Mouse (Mus musculus): ENCODE data around the gene Rerg. TPM values are rescaled to one million over a fixed set of nuclear protein-coding genes. Genes with fewer than 3 reads are reported as not detected.

Gene Rerg
- polyA plus RNA-seq, 1 experiment from 2014 or later, result 5.5 TPM

DNA sequence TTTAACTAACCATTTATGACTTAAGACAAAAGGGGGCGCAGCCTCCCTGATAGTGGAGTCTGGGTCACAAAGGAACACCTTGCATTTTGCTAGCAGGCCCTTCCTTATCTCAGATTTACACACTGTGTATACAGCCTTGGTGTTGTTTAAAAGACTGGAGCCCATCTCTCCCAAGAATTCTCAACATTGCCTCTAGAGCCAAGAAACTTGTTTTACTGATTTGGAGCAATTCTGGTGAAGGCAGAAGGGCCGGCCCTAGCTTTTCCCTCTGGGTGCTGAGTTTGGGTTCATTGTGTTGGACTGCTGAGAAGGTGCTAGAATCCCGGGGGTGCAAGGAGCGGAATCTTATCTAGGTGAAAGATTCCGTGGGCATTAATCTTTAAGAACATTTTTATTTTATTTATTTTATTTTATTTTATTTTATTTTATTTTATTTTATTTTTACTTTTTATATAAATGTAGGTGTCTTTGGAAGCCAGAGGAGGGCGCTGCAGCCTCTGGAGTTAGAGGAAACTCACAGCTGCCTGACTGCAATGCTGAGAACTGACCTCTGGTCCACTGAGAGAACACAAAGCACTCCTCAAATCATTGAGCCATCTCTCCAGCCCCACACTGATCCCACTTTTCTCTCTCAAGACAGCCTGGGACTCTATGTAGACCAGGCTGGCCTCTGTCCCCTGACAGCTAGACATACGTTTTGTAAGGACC is 26.3 kb downstream of the Rerg start:
- H3K27me3 ChIP-seq (ENCODE audit: control insufficient read depth, insufficient read depth, low read length), result no peaks in the 10 kb centered on the region
- no peak overlapping the region for H3K4me3 ChIP-seq (ENCODE audit: low read length)
- no peaks in the 10 kb centered on the region for H3K36me3 ChIP-seq (ENCODE audit: control insufficient read depth, insufficient read depth)
- no peak for ATAC-seq (replicated peaks; ENCODE audit: extremely low read depth, insufficient read depth, low FRiP score)
- H3K4me1 ChIP-seq (ENCODE audit: control insufficient read depth, insufficient read depth, low read length), result peaks cover 20% of the 10 kb centered on the region
- no peaks in the 10 kb centered on the region for H3K9me3 ChIP-seq (replicated peaks; ENCODE audit: control insufficient read depth, low read length)
- 72% methylated on average over 7 of the region's 7 CpGs for WGBS
- H3K4me2 ChIP-seq (ENCODE audit: low read depth, low read length), result no peak overlapping the region
- H3K9ac ChIP-seq (ENCODE audit: low read length), result no peak overlapping the region
- H3K27ac ChIP-seq (ENCODE audit: low read length), result peak overlapping the region; percentile 27; the same call in 1 of the 2 replicates

DNA sequence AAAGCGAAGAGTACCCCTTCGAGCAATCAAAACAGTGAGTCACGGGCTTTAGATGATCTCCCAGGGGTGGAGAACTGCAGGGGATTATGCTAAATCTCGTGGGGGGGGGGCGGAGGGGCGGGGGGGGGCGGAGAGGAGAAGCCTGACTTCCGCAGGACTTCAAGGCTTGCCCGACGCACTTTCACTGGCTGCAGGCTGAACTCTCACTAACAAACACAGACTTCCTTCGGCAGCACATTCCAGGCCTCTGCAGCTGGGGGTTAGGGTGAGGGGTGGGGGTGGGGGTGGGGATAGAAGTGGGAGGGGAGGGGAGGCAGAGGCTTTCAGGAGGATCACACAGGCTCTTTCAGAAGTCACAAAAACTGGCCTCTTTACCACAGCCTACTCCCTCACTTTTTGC is 27.5 kb downstream of the Rerg start:
- ATAC-seq (replicated peaks; ENCODE audit: extremely low read depth, insufficient read depth, low FRiP score), result peak; percentile 66; the same call in 1 of the 2 replicates
- H3K9me3 ChIP-seq (replicated peaks; ENCODE audit: control insufficient read depth, low read length), result no peaks in the 10 kb centered on the region
- no peaks in the 10 kb centered on the region for H3K36me3 ChIP-seq (ENCODE audit: control insufficient read depth, insufficient read depth)
- 0 out of 2 replicates have a peak overlapping the region, but pooled peaks have one; percentile 47 for H3K27ac ChIP-seq (ENCODE audit: low read length)
- peak overlapping the region; percentile 40 for H3K4me3 ChIP-seq (ENCODE audit: low read length)
- peaks cover 20% of the 10 kb centered on the region for H3K4me1 ChIP-seq (ENCODE audit: control insufficient read depth, insufficient read depth, low read length)
- 0% methylated on average over 9 of the region's 11 CpGs for WGBS
- no peaks in the 10 kb centered on the region for H3K27me3 ChIP-seq (ENCODE audit: control insufficient read depth, insufficient read depth, low read length)
- H3K4me2 ChIP-seq (ENCODE audit: low read depth, low read length), result peak overlapping the region; percentile 70
- peak overlapping the region; percentile 51 for H3K9ac ChIP-seq (ENCODE audit: low read length)

DNA sequence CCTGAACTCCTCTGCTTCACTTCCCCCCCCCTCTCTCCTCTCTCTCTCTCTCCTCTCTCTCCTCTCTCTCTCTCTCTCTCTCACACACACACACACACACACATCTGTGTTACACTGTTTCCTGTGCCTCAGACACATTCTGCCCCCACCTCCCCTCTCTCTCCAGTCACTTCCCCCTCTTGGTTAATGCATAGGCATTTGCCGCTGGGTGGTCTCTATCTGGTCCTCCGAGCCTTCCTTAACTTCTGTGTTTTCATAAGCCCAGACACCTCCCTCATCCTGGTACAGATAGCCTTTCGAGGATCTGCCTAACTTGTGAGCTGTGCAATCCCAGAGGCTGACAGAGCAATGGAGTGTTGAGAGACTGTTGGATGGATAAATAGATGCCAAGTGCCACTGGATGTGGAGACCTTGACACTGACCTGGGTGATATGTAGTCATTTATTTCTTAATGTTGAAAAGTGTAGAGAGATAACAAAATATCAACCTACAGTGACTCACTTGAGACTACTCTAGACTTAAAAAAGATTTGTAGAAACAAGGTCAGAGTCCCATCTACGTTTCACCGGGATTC is 29.0 kb downstream of the Rerg start:
- Histone ChIP-seq H3K9me3 (replicated peaks; ENCODE audit: control insufficient read depth, low read length) (no peaks in the 10 kb centered on the region), H3K27ac (ENCODE audit: low read length) (no peak overlapping the region), H3K4me3 (ENCODE audit: low read length) (no peak overlapping the region), H3K9ac (ENCODE audit: low read length) (no peak overlapping the region), H3K27me3 (ENCODE audit: control insufficient read depth, insufficient read depth, low read length) (no peaks in the 10 kb centered on the region), H3K36me3 (ENCODE audit: control insufficient read depth, insufficient read depth) (no peaks in the 10 kb centered on the region), H3K4me1 (ENCODE audit: control insufficient read depth, insufficient read depth, low read length) (peaks cover 25% of the 10 kb centered on the region), H3K4me2 (ENCODE audit: low read depth, low read length) (no peak overlapping the region)
- ATAC-seq (replicated peaks; ENCODE audit: extremely low read depth, insufficient read depth, low FRiP score), result no peak
- 35% methylated on average over 5 of the region's 5 CpGs for WGBS

DNA sequence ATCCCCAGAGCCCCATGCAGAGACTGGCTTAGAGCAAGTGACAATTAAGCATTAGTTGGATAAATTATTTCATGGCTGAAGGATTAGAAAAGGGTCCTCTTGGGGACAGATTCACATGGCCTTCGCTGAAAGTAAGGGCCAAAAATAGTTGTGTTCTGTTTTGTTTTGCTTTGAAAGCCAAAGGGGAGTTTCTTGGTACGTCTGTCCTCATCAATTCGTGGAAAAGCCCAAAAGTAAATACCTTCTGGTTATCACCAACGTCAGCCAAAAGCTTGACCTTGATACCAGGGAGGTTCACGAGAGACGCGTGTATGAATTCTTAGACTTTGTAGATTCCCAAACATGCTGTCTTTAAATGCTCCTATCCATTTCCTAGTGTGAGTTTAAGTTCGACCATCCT is 31.5 kb downstream of the Rerg start:
- no peak overlapping the region for H3K9ac ChIP-seq (ENCODE audit: low read length)
- no peak overlapping the region for H3K27ac ChIP-seq (ENCODE audit: low read length)
- no peaks in the 10 kb centered on the region for H3K9me3 ChIP-seq (replicated peaks; ENCODE audit: control insufficient read depth, low read length)
- 63% methylated on average over 8 of the region's 8 CpGs for WGBS
- no peaks in the 10 kb centered on the region for H3K36me3 ChIP-seq (ENCODE audit: control insufficient read depth, insufficient read depth)
- peaks cover 25% of the 10 kb centered on the region for H3K4me1 ChIP-seq (ENCODE audit: control insufficient read depth, insufficient read depth, low read length)
- ATAC-seq (replicated peaks; ENCODE audit: extremely low read depth, insufficient read depth, low FRiP score), result no peak
- H3K4me3 ChIP-seq (ENCODE audit: low read length), result no peak overlapping the region
- no peak overlapping the region for H3K4me2 ChIP-seq (ENCODE audit: low read depth, low read length)
- no peaks in the 10 kb centered on the region for H3K27me3 ChIP-seq (ENCODE audit: control insufficient read depth, insufficient read depth, low read length)

DNA sequence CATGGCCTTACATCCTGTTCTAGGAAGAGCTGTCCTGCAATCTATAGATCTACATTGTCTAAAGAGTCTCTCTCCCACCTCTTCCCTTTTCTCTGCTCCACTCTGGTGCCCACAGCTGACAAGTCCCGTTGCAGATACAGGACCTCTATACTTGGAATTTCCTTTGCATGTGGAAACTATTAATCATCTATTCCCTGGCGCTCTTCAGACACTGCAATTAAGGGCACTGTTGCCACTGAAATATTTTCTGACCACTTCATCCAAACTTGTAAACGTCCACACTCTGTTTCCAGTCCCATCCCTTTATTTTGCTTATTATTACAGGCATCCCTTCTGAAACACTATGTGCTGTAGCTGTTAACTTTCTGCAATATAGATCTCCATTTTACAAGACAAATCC is 31.9 kb downstream of the Rerg start:
- Histone ChIP-seq H3K27ac (ENCODE audit: low read length) (no peak overlapping the region), H3K36me3 (ENCODE audit: control insufficient read depth, insufficient read depth) (no peaks in the 10 kb centered on the region), H3K9me3 (replicated peaks; ENCODE audit: control insufficient read depth, low read length) (no peaks in the 10 kb centered on the region), H3K27me3 (ENCODE audit: control insufficient read depth, insufficient read depth, low read length) (no peaks in the 10 kb centered on the region), H3K4me1 (ENCODE audit: control insufficient read depth, insufficient read depth, low read length) (peaks cover 25% of the 10 kb centered on the region), H3K4me3 (ENCODE audit: low read length) (no peak overlapping the region), H3K9ac (ENCODE audit: low read length) (no peak overlapping the region), H3K4me2 (ENCODE audit: low read depth, low read length) (no peak overlapping the region)
- WGBS, result 57% methylated on average over 3 of the region's 3 CpGs
- no peak for ATAC-seq (replicated peaks; ENCODE audit: extremely low read depth, insufficient read depth, low FRiP score)

DNA sequence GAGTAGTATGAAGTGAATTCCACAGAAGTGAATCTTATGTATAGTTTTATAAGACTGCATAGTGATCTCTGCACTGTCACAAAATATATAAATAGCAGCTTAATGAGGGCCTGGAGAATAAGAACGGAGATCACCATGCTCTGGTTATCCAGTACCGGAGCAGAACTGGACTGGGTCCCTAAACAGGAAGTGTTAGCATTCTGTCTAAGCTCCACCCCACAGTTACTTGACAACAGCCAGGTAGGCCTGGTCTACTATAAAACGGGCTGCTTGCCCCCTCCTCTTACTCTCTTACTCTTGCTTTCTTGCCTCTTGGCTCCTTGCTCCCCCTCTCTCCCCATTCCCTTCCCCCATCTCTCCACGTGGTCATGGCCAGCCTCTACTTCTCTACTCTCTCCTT is 33.9 kb downstream of the Rerg start:
- H3K4me1 ChIP-seq (ENCODE audit: control insufficient read depth, insufficient read depth, low read length), result peaks cover 14% of the 10 kb centered on the region
- H3K9ac ChIP-seq (ENCODE audit: low read length), result 0 out of 2 replicates have a peak overlapping the region, but pooled peaks have one; percentile 30
- WGBS, result 43% methylated on average over 4 of the region's 4 CpGs
- no peak for ATAC-seq (replicated peaks; ENCODE audit: extremely low read depth, insufficient read depth, low FRiP score)
- H3K27me3 ChIP-seq (ENCODE audit: control insufficient read depth, insufficient read depth, low read length), result no peaks in the 10 kb centered on the region
- peak overlapping the region; percentile 48 for H3K4me2 ChIP-seq (ENCODE audit: low read depth, low read length)
- no peaks in the 10 kb centered on the region for H3K36me3 ChIP-seq (ENCODE audit: control insufficient read depth, insufficient read depth)
- no peaks in the 10 kb centered on the region for H3K9me3 ChIP-seq (replicated peaks; ENCODE audit: control insufficient read depth, low read length)
- no peak overlapping the region; the same call in 1 of the 2 replicates for H3K4me3 ChIP-seq (ENCODE audit: low read length)
- peak overlapping the region; percentile 89 for H3K27ac ChIP-seq (ENCODE audit: low read length)

DNA sequence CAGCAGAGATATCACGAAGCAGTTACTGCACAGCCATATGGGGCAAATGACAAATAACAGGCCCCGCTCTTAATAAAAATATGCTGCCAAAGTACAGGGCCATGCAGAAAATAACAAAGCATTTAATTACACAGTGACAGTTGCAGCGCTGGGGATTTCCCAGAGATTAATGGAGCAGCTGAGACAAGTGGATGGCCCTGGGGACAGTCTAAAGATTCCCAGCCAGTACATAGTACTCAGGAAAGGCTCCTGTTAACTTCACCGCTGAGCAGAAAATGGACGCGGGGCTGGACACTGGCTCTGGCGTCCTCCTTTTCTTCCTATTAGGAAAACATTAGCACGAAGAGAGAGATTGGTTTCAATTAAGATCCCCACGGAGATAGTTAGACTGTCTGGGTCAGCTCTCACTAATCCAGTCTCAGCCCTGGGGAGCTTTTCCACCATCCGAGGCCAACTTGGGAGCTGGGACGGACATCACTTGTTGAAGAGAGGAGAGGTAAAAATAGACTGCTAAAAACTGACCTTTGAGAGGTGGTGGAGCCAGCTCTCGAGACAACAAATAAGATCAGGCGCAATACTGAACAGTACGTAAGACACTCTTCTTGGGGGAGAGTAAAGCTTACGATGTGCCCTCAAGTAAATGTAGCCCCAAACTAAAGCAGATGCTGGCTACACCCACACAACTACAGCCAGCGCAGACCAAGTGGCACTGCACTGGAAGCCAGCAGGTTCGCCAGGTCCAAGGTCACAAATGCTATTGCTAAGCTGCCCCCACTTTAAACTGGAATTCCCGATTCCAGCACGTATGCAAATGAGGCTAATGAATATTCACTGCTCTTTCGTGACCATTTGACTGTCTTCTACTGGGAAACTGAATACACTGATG is 34.5 kb downstream of the Rerg start:
- Histone ChIP-seq H3K4me2 (ENCODE audit: low read depth, low read length) (peak overlapping the region; percentile 48), H3K9me3 (replicated peaks; ENCODE audit: control insufficient read depth, low read length) (no peaks in the 10 kb centered on the region), H3K27ac (ENCODE audit: low read length) (peak overlapping the region; percentile 89), H3K36me3 (ENCODE audit: control insufficient read depth, insufficient read depth) (no peaks in the 10 kb centered on the region), H3K9ac (ENCODE audit: low read length) (peak overlapping the region; percentile 30; the same call in 1 of the 2 replicates), H3K4me1 (ENCODE audit: control insufficient read depth, insufficient read depth, low read length) (peaks cover 12% of the 10 kb centered on the region), H3K27me3 (ENCODE audit: control insufficient read depth, insufficient read depth, low read length) (no peaks in the 10 kb centered on the region), H3K4me3 (ENCODE audit: low read length) (peak overlapping the region; percentile 4; the same call in 1 of the 2 replicates)
- 29% methylated on average over 20 of the region's 20 CpGs for WGBS
- peak; percentile 68 for ATAC-seq (replicated peaks; ENCODE audit: extremely low read depth, insufficient read depth, low FRiP score)

DNA sequence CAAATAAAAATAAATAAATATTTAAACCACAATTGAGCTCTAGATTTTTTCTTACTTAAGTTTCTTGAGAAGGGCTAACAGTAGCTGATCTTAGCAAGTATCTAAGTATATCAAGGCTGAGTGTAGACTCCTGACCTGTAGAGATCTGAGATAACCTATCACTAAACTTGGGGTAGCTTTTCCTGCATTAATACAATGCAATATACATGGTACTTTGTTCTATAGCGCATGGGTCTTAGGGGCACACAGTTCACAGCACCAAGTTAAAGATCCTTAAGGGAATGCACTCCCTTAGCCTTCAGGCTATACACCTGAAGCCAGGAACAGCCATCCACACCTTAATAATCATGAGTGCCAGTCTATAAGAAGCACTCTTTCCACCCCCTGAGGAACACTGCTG is 38.5 kb downstream of the Rerg start:
- WGBS, result 89% methylated on average over 1 of the region's 1 CpGs
- H3K27ac ChIP-seq (ENCODE audit: low read length), result no peak overlapping the region
- H3K36me3 ChIP-seq (ENCODE audit: control insufficient read depth, insufficient read depth), result no peaks in the 10 kb centered on the region
- no peak for ATAC-seq (replicated peaks; ENCODE audit: extremely low read depth, insufficient read depth, low FRiP score)
- no peak overlapping the region for H3K4me3 ChIP-seq (ENCODE audit: low read length)
- H3K27me3 ChIP-seq (ENCODE audit: control insufficient read depth, insufficient read depth, low read length), result no peaks in the 10 kb centered on the region
- H3K9ac ChIP-seq (ENCODE audit: low read length), result no peak overlapping the region
- H3K4me1 ChIP-seq (ENCODE audit: control insufficient read depth, insufficient read depth, low read length), result peaks cover 11% of the 10 kb centered on the region
- no peak overlapping the region for H3K4me2 ChIP-seq (ENCODE audit: low read depth, low read length)
- no peaks in the 10 kb centered on the region for H3K9me3 ChIP-seq (replicated peaks; ENCODE audit: control insufficient read depth, low read length)
